Mouse (Mus musculus): ENCODE measurements around the gene Cadm4. TPM values are rescaled to one million over a fixed set of nuclear protein-coding genes. Genes with fewer than 3 reads are reported as not detected.
A peak's percentile ranks its signal among the peaks of the same experiment; 100 is the strongest.

The Cadm4 gene
- total RNA-seq, 2 experiments from 2014 or later: 3.5 TPM

DNA sequence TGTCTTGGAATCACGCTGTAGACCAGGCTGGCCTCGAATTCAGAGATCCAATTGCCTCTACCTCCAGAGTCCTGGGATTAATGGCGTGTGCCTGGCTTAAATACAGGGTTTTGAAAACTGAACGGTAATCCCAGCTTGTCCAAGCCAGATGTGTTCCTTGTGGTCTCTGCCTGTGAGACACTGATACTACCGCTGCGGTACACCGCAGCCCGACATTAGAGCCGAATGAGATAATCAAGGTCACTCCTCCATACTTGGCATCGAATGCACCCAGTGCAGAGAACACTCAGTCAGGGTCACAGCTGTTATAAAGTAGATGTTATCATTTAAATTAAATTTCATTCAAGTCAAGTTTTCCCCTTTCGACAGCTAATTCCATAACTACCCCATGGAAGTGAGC, 47.0 kb downstream of the Cadm4 start:
- DNase-seq (ENCODE audit: low spot score in 2 of 2): no peak

GRCm38 (mm10) chr7:24529580-24529979, 47.8 kb downstream of the Cadm4 start:
- no peak for DNase-seq (ENCODE audit: low spot score in 2 of 2)

DNA sequence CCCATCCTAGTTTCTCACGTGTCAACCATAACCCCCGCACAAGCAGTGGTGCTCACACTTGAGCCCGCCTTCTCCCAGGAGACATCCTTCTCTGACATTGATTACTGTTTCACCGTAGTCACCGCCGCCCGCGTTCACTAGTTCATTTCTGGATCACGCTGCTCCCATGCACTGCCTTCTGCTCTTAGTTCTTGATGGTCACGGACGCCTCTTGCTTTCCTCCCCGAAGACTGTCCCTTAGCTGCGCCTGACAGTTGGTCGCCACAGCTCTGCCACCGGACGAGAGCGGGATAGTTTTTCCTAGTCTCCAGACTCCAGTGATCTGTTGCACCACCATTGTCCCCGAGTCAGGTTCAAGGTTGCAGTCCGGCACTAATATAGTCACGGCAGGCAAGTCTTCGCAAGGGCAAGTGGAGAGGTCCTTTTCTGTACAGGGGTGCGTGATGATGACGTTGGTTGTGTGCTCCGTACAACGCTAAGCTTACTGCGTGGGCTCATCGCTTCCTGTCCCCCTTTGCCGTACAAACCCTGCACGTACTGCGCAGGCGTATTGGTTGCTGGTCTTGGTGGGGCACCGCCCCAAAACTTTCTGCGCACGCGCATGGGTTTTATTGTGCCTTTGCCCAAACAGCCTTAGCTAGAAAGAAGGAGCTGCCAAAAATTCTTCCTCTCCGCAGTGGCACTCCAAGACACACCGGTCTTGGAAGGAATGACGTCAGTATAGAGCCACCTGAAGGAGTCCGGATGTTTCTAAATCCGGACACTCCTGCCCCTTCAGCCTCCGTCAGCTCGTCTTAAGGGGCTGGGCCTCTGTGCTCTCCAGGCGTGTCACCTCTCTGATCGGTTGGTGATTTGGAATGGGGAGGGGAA, 48.5 kb downstream of the Cadm4 start, which contains the start of gene Irgq:
TSS of gene Irgq (plus strand) at position 628 of the 870 bp plus-strand sequence.
- DNase-seq (ENCODE audit: low spot score in 2 of 2): peak; percentile 97 to 98

- peak; percentile 59 to 62 for DNase-seq (ENCODE audit: low spot score in 2 of 2)
Measured at GRCm38 (mm10) chr7:24531211-24531971, 49.6 kb downstream of the Cadm4 start.

DNA sequence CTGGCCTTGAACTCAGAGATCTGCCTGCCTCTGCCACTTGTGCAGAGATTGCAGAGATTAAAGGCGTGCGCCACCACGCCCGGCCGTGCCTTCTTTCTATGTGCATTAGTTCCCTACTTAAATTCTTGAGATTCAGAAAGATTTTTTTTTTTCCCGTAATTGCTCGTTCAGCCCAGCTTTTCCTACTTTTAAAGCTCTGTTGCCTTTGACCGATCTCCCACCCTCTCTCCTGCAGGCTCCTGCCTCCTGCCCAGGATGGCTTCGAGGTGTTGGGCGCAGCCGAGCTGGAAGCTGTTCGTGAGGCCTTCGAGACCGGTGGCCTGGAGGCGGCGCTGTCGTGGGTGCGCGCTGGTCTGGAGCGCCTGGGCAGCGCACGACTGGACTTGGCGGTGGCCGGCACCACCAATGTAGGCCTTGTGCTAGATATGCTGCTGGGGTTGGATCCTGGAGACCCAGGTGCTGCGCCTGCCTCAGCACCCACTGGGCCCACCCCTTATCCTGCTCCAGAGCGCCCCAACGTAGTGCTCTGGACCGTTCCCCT, 51.3 kb downstream of the Cadm4 start:
- DNase-seq (ENCODE audit: low spot score in 2 of 2): no peak

DNA sequence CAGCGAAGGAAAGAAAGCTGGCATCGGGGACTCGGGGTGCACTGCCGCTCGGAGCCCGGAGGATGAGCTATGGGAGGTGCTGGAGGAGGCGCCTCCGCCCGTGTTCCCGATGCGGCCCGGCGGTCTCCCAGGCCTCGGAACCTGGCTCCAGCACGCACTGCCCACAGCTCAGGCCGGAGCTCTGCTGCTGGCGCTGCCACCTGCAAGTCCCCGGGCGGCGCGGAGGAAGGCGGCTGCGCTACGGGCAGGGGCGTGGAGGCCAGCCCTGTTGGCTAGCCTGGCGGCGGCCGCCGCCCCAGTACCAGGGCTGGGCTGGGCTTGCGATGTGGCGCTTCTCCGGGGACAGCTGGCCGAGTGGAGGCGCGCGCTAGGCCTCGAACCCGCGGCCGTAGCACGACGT, 52.0 kb downstream of the Cadm4 start:
- no peak for DNase-seq (ENCODE audit: low spot score in 2 of 2)

DNA sequence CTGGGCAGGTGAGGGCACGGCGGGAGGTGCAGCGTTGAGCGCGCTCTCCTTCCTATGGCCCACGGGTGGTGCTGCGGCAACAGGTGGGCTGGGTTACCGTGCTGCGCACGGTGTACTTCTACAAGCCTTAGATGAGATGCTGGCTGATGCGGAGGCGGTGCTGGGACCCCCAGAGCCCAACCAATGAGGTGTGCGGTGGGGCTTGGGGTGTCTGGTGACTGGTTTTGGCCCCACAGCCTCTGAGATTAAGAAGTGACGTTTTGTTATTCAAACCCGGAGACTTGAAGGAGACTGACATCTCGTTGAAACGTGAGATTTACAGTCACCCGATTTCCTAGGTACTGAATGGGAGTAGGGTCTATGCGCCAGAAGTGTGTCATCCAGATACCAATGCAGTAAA, 52.5 kb downstream of the Cadm4 start:
- no peak for DNase-seq (ENCODE audit: low spot score in 2 of 2)

GRCm38 (mm10) chr7:24537081-24537480, 55.3 kb downstream of the Cadm4 start:
- no peak for DNase-seq (ENCODE audit: low spot score in 2 of 2)

GRCm38 (mm10) chr7:24537591-24537990, 55.8 kb downstream of the Cadm4 start:
- no peak for DNase-seq (ENCODE audit: low spot score in 2 of 2)

DNA sequence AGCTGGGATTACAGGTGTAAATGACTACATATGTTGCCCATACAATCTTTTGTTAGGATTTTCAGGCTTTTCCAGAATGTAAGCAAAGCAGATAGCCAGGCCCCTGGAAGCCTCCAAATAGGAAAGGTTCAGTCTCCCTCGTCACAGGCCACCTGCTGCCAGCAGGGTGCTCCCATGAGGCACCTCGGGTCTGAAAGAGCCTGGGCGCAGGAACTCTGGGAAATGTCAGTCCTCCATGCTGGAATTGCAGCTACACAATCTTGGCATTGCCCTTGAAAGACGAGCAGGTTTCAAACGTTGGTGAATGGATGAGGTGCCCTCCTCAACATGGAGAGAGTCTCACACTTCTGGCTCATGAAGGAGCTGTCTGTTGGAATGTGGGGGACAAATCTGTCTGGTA, 56.3 kb downstream of the Cadm4 start:
- DNase-seq (ENCODE audit: low spot score in 2 of 2): no peak

GRCm38 (mm10) chr7:24538701-24539100, 56.9 kb downstream of the Cadm4 start:
- DNase-seq (ENCODE audit: low spot score in 2 of 2): no peak

- DNase-seq (ENCODE audit: low spot score in 2 of 2): no peak
Measured at GRCm38 (mm10) chr7:24539686-24540085, 57.9 kb downstream of the Cadm4 start.

DNA sequence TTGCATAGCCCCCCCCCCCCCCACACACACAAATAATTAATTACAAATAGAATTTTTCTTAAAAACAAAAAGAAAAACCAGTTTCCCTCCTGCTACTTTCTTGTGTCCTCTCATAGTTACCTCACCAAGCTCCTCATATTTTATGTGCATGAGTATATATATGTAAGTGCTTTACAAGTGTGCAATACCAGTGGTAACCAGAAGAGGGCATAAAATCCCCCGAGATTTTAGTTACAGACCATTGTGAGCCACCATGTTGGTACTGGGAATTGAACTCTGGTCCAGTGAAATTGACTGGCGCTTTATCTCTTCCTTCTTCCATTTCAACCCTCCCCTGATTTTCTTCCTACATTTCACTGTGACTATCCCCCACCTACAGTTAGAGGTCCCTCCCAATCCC, 62.7 kb downstream of the Cadm4 start:
- DNase-seq (ENCODE audit: low spot score in 2 of 2): no peak

DNA sequence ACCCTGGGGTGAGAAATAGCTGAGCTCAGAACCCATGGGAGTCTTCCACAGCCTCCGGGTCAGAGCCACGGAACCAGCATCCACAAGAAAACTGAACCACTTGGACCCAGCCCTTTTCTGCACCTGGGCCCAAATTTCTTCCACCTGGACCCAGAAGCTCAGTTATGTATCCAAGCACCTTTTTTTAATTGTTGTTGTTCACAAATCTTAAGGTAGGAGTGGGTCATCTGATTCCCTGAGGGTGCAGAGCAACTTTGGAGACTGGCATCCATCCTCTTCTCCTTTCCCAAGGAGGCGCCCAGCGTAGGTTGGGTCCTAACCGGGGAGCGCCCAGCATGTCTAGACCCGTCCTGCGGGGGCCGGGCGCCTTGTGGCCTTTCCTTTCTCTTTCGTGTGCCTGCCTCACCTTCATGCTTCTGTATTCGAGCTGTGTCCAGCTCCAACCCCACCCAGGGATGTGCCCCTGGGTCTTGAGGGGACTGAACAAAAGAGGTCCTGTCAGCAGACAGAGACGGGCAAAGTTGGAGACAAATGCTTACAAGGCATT, 64.3 kb downstream of the Cadm4 start, which contains the start of the genes Pinlyp and Xrcc1:
TSS of gene Pinlyp (minus strand) at position 51 of the 547 bp plus-strand sequence.
TSS of gene Xrcc1 (plus strand) at position 222 of the 547 bp plus-strand sequence.
- DNase-seq (ENCODE audit: low spot score in 2 of 2): no peak

GRCm38 (mm10) chr7:24546634-24547389, 65.0 kb downstream of the Cadm4 start:
- peak; percentile 97 to 98 for DNase-seq (ENCODE audit: low spot score in 2 of 2)

GRCm38 (mm10) chr7:24547534-24548036, 65.8 kb downstream of the Cadm4 start:
- DNase-seq (ENCODE audit: low spot score in 2 of 2): no peak

DNA sequence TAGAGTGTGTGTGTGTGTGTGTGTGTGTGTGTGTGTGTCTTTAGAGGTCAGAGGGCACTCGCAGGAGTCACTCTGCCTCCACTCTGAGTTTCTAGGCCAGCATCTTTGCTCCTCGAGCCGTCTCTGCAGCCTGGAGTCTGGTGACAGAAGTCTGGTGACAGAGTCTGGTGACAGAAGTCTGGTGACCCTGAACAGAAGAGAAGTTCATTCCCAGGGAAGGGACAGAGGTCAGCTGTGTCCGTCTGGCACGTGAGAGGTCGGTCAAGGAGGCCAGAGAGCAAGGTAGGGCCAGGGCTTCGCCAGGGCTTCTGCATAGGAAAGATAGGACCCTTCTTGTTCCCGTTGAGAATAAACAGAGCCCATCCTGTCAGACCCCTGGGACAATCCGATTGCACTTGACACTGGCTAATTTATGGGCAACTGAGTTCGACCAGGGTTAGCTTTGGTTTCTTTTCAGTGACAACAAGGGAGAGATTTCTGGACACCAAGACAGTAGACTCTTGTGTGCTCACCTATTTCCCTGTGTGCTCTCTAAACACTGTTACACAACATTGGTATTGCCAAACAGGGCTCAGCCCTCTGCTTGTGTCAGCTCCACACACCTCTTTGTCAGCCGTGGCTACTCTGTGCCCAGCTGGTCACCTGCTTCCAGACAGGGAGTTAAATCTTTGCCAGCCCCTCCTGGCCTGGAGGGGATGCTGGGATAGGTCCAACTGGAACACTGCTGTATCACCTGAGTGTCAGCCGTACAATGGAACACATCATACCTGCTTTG, 70.3 kb downstream of the Cadm4 start:
- DNase-seq (ENCODE audit: low spot score in 2 of 2): no peak

Measured in adrenal gland, adult 18-20 months (tissue).